Mouse (Mus musculus): ENCODE measurements around the gene Ccdc137. TPM values are rescaled to one million over a fixed set of nuclear protein-coding genes. Genes with fewer than 3 reads are reported as not detected.

The Ccdc137 gene
- polyA plus RNA-seq, 1 experiment from 2014 or later = 11.7 TPM

GRCm38 (mm10) chr11:120508290-120508870 is 50.5 kb downstream of the Ccdc137 start:
- TF ChIP-seq EP300 (IDR thresholded peaks at IDR 0.05; ENCODE audit: low read depth) = no peak
- no peak for TF ChIP-seq CTCF (IDR thresholded peaks at IDR 0.05; ENCODE audit: low read depth)
- Histone ChIP-seq H3K9ac (replicated peaks) (no peak overlapping the region), H3K4me1 (ENCODE audit: insufficient read depth) (peaks cover 14% of the 10 kb centered on the region), H3K4me3 (ENCODE audit: low read depth, low read length) (no peak overlapping the region), H3K36me3 (replicated peaks; ENCODE audit: insufficient read depth, low read length) (no peaks in the 10 kb centered on the region), H3K27ac (ENCODE audit: low read depth) (no peak overlapping the region; the same call in 1 of the 2 replicates), H3K9me3 (ENCODE audit: low read length) (no peaks in the 10 kb centered on the region), H3K27me3 (ENCODE audit: insufficient read depth, low read length) (no peaks in the 10 kb centered on the region), H3K4me2 (ENCODE audit: low read depth, low read length) (no peak overlapping the region)
- WGBS (ENCODE audit: insufficient replicate concordance) = 78% methylated on average over 9 of the region's 9 CpGs
- no peak for DNase-seq
- no peak for ATAC-seq

- WGBS (ENCODE audit: insufficient replicate concordance) = 32% methylated on average over 4 of the region's 4 CpGs
- H3K9me3 ChIP-seq (ENCODE audit: low read length) = no peaks in the 10 kb centered on the region
- ATAC-seq (peak; percentile 38), DNase-seq (no peak)
- peak overlapping the region; percentile 70 for H3K4me2 ChIP-seq (ENCODE audit: low read depth, low read length)
- H3K9ac ChIP-seq (replicated peaks) = peak overlapping the region; percentile 67; the same call in 1 of the 2 replicates
- no peaks in the 10 kb centered on the region for H3K27me3 ChIP-seq (ENCODE audit: insufficient read depth, low read length)
- TF ChIP-seq CTCF (IDR thresholded peaks at IDR 0.05; ENCODE audit: low read depth) (no peak), EP300 (IDR thresholded peaks at IDR 0.05; ENCODE audit: low read depth) (peak; percentile 32; the same call in 1 of the 2 replicates)
- H3K4me1 ChIP-seq (ENCODE audit: insufficient read depth) = peaks cover 14% of the 10 kb centered on the region
- H3K36me3 ChIP-seq (replicated peaks; ENCODE audit: insufficient read depth, low read length) = no peaks in the 10 kb centered on the region
- peak overlapping the region; percentile 77 for H3K27ac ChIP-seq (ENCODE audit: low read depth)
- no peak overlapping the region for H3K4me3 ChIP-seq (ENCODE audit: low read depth, low read length)
These were observed 52.0 kb downstream of the Ccdc137 start for GRCm38 (mm10) chr11:120509940-120510339.

GRCm38 (mm10) chr11:120510375-120511030 is 52.6 kb downstream of the Ccdc137 start:
- H3K27me3 ChIP-seq (ENCODE audit: insufficient read depth, low read length) = no peaks in the 10 kb centered on the region
- H3K9me3 ChIP-seq (ENCODE audit: low read length) = no peaks in the 10 kb centered on the region
- H3K36me3 ChIP-seq (replicated peaks; ENCODE audit: insufficient read depth, low read length) = no peaks in the 10 kb centered on the region
- peak overlapping the region; percentile 70 for H3K4me2 ChIP-seq (ENCODE audit: low read depth, low read length)
- ATAC-seq (peak; percentile 69), DNase-seq (peak; percentile 71)
- peak overlapping the region; percentile 77 for H3K27ac ChIP-seq (ENCODE audit: low read depth)
- WGBS (ENCODE audit: insufficient replicate concordance) = 4% methylated on average over 16 of the region's 16 CpGs
- H3K4me3 ChIP-seq (ENCODE audit: low read depth, low read length) = peak overlapping the region; percentile 36
- TF ChIP-seq CTCF (IDR thresholded peaks at IDR 0.05; ENCODE audit: low read depth) = no peak
- TF ChIP-seq EP300 (IDR thresholded peaks at IDR 0.05; ENCODE audit: low read depth) = no peak
- H3K4me1 ChIP-seq (ENCODE audit: insufficient read depth) = peaks cover 14% of the 10 kb centered on the region
- H3K9ac ChIP-seq (replicated peaks) = peak overlapping the region; percentile 67

- no peak for DNase-seq
- WGBS (ENCODE audit: insufficient replicate concordance) = 68% methylated on average over 6 of the region's 6 CpGs
- Histone ChIP-seq H3K4me2 (ENCODE audit: low read depth, low read length) (no peak overlapping the region), H3K36me3 (replicated peaks; ENCODE audit: insufficient read depth, low read length) (no peaks in the 10 kb centered on the region), H3K27me3 (ENCODE audit: insufficient read depth, low read length) (no peaks in the 10 kb centered on the region), H3K27ac (ENCODE audit: low read depth) (no peak overlapping the region), H3K9ac (replicated peaks) (no peak overlapping the region), H3K4me3 (ENCODE audit: low read depth, low read length) (no peak overlapping the region), H3K4me1 (ENCODE audit: insufficient read depth) (peaks cover 19% of the 10 kb centered on the region), H3K9me3 (ENCODE audit: low read length) (no peaks in the 10 kb centered on the region)
- ATAC-seq = no peak
- TF ChIP-seq EP300 (IDR thresholded peaks at IDR 0.05; ENCODE audit: low read depth) = no peak
- TF ChIP-seq CTCF (IDR thresholded peaks at IDR 0.05; ENCODE audit: low read depth) = no peak
These were observed 55.0 kb downstream of the Ccdc137 start for GRCm38 (mm10) chr11:120512790-120513453.

Other genes starting within 250 kb of the Ccdc137 start
- 1.1 and 1.2 TPM in 2 replicates for gene Bahcc1, start 225.2 kb upstream of the Ccdc137 start, polyA plus RNA-seq (2015; fragmentation: Nextera tagmentation; extraction: Ambion mirVana)
- gene Actg1, start 109.6 kb upstream of the Ccdc137 start, polyA plus RNA-seq (2015; fragmentation: Nextera tagmentation; extraction: Ambion mirVana) = 463 and 498 TPM in 2 replicates
- not detected in 2 replicates for gene Fscn2, start 96.6 kb upstream of the Ccdc137 start, polyA plus RNA-seq (2015; fragmentation: Nextera tagmentation; extraction: Ambion mirVana)
- 5.5 and 5.8 TPM in 2 replicates for gene Faap100, start 79.4 kb upstream of the Ccdc137 start, polyA plus RNA-seq (2015; fragmentation: Nextera tagmentation; extraction: Ambion mirVana)
- 12.5 and 12.8 TPM in 2 replicates for gene Nploc4, start 20.4 kb upstream of the Ccdc137 start, polyA plus RNA-seq (2015; fragmentation: Nextera tagmentation; extraction: Ambion mirVana)
- not detected in 2 replicates for gene Tspan10, start 15.5 kb upstream of the Ccdc137 start, polyA plus RNA-seq (2015; fragmentation: Nextera tagmentation; extraction: Ambion mirVana)
- 0.20 TPM in 1 of 2 replicates, not detected in the other for gene Pde6g, start 4.6 kb upstream of the Ccdc137 start, polyA plus RNA-seq (2015; fragmentation: Nextera tagmentation; extraction: Ambion mirVana)
- gene Oxld1, start within 50 bp of the Ccdc137 start, polyA plus RNA-seq (2015; fragmentation: Nextera tagmentation; extraction: Ambion mirVana) = 18.9 and 19.0 TPM in 2 replicates
- gene Arl16, start 9.5 kb downstream of the Ccdc137 start, polyA plus RNA-seq (2015; fragmentation: Nextera tagmentation; extraction: Ambion mirVana) = 11.9 and 13.5 TPM in 2 replicates
- 133 and 139 TPM in 2 replicates for gene Mrpl12, start 26.5 kb downstream of the Ccdc137 start, polyA plus RNA-seq (2015; fragmentation: Nextera tagmentation; extraction: Ambion mirVana)
- 96.7 and 99.7 TPM in 2 replicates for gene Slc25a10, start 33.7 kb downstream of the Ccdc137 start, polyA plus RNA-seq (2015; fragmentation: Nextera tagmentation; extraction: Ambion mirVana)
- gene Gcgr, start 72.6 kb downstream of the Ccdc137 start, polyA plus RNA-seq (2015; fragmentation: Nextera tagmentation; extraction: Ambion mirVana) = 58.5 and 66.9 TPM in 2 replicates
- gene Mcrip1, start 91.6 kb downstream of the Ccdc137 start, polyA plus RNA-seq (2015; fragmentation: Nextera tagmentation; extraction: Ambion mirVana) = 59.2 and 61.0 TPM in 2 replicates
- gene Ppp1r27, start 93.0 kb downstream of the Ccdc137 start, polyA plus RNA-seq (2015; fragmentation: Nextera tagmentation; extraction: Ambion mirVana) = 0.19 and 1.5 TPM in 2 replicates
- gene P4hb, start 115.1 kb downstream of the Ccdc137 start, polyA plus RNA-seq (2015; fragmentation: Nextera tagmentation; extraction: Ambion mirVana) = 683 and 697 TPM in 2 replicates
- 148 and 156 TPM in 2 replicates for gene Arhgdia, start 123.5 kb downstream of the Ccdc137 start, polyA plus RNA-seq (2015; fragmentation: Nextera tagmentation; extraction: Ambion mirVana)
- 162 and 168 TPM in 2 replicates for gene Alyref, start 140.2 kb downstream of the Ccdc137 start, polyA plus RNA-seq (2015; fragmentation: Nextera tagmentation; extraction: Ambion mirVana)
- gene Anapc11, start 140.3 kb downstream of the Ccdc137 start, polyA plus RNA-seq (2015; fragmentation: Nextera tagmentation; extraction: Ambion mirVana) = 46.1 and 47.5 TPM in 2 replicates
- gene Npb, start 150.4 kb downstream of the Ccdc137 start, polyA plus RNA-seq (2015; fragmentation: Nextera tagmentation; extraction: Ambion mirVana) = 20.9 and 22.2 TPM in 2 replicates
- 217 and 222 TPM in 2 replicates for gene Pcyt2, start 159.8 kb downstream of the Ccdc137 start, polyA plus RNA-seq (2015; fragmentation: Nextera tagmentation; extraction: Ambion mirVana)
- 34.3 TPM in 2 replicates for gene Sirt7, start 167.1 kb downstream of the Ccdc137 start, polyA plus RNA-seq (2015; fragmentation: Nextera tagmentation; extraction: Ambion mirVana)
- 30.8 and 35.8 TPM in 2 replicates for gene Mafg, start 175.5 kb downstream of the Ccdc137 start, polyA plus RNA-seq (2015; fragmentation: Nextera tagmentation; extraction: Ambion mirVana)
- 1.5 and 1.7 TPM in 2 replicates for gene Pycr1, start 185.7 kb downstream of the Ccdc137 start, polyA plus RNA-seq (2015; fragmentation: Nextera tagmentation; extraction: Ambion mirVana)
- gene Myadml2, start 190.0 kb downstream of the Ccdc137 start, polyA plus RNA-seq (2015; fragmentation: Nextera tagmentation; extraction: Ambion mirVana) = 0.26 and 0.50 TPM in 2 replicates
- gene Notum, start 203.1 kb downstream of the Ccdc137 start, polyA plus RNA-seq (2015; fragmentation: Nextera tagmentation; extraction: Ambion mirVana) = 0.15 and 0.29 TPM in 2 replicates
- 56.8 and 57.1 TPM in 2 replicates for gene Aspscr1, start 214.9 kb downstream of the Ccdc137 start, polyA plus RNA-seq (2015; fragmentation: Nextera tagmentation; extraction: Ambion mirVana)

All from liver, postnatal 0 days (tissue).